Mouse (Mus musculus) adrenal gland, adult (tissue): ENCODE measurements around the gene Optc.

Experiments
- DNase-seq, 2 experiments: peaks; one replicate each; pipeline ENCODE4 v3.0.0; 2022 to 2023; ENCODE audit warnings: low spot score in 1 of 2; ENCODE audit not compliant: inconsistent age in 2 of 2

Gene Optc

DNA sequence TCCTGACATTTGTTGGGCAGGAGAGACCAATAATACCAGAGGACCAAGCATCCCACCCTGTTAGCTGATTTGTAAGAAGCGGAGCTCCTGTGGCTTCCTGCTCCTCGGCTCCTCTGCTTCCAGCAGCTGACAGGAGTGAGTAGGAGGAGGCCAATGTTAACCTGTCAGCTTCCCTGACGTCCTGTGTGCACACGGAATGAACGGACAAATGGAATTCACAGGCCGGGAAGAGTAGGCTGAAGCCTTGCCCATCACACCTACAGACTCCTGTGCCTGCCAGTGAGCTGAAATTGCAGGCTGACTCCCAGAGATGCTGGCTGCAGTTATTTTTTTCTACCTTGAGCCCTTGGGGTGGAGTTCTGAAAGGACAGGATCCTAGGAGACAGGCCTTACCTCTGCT is 23.7 kb downstream of the Optc start:
- no peak for DNase-seq

DNA sequence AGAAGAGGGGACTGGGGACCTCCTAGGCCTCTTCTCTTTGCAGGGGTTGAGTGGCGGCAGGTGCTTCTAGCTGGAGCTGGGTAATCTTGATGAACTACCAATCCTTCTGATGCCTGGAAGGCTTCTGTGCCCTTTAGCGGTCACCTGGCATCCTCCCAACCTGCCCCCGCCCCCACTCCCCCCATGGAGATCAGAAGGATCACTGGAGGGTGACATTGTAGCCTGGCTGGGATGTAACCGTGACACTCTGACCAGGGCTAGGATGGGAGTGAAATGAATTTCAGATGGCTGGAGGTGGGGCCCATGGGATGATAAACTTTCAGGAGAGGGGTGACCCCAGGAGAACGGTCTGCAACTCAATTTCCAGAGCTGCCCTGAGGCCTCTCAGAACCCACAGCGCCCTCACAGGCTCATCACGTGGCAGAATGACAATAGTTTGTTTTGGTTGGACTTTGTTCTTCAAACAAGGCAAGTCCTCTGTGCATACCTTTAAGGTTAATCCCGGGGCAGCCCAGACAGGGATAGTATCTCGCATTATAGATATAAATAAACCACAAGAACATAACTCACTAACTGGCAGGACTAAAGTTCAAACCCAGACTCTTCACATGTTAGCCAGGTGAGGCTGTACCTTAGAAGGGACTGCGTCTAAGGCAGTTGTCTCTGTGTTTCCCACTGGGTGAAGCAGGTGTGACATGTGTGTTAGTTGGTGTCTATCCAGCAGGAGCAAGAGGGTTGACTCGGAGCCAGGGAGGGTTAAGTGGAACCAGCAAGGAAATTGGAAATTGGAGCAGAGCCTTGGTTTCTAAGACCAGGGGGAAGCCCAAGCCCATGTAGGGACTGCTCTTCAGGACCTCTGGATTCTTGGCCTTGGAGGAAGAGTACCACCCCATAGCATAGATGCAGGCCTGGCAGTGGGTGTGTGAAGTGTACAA is 25.2 kb downstream of the Optc start:
- peak in 1 of 2 experiments; percentile 30 for DNase-seq

DNA sequence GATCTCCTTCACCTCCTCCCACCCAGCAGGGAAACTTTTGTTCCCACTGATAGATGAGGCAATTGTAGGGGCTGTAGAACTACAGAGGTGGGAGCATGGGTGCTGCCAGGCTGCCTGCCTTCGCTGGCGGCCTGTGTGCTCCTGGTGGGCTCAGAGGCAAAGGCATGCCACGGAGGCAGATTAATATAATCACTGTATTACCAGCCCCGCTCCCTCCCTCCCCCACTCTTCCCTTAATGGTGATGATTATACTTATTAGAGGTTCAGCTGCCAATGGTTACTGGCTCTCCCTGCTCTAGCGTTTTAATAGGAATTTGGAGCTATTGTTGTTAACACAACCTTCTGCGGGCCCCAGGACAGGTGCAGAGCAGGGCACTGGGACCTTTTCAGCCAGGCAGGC is 26.0 kb downstream of the Optc start:
- no peak for DNase-seq

DNA sequence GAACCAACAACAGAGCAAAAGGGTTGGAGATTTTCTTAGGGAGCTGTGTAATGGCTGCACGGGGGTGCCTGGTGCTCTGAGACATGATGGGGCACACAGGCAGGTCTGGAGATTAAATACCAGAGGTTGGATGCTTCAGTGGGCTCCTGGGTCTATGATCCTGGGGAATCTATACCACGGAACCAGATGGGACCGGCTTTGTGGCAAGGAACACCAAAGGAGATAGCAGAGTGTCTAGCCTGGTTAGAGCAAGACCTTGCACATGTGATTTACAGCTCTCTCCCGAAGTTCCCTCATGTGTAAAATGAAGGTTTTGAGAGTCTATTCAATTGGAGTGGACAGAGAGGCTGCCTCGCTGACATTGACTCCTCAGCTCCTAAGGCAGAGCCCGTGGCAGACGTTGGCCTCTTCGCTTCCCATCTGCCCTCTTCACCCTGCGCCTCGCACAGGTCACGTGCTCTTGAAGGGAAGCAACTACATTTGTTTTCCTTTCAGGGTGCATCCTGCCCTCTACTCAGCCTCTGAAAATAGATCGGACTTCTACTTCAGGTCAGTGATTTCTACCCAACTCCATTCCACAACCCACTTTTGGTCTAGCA is 28.9 kb downstream of the Optc start:
- DNase-seq, result peak in 1 of 2 experiments; percentile 49

DNA sequence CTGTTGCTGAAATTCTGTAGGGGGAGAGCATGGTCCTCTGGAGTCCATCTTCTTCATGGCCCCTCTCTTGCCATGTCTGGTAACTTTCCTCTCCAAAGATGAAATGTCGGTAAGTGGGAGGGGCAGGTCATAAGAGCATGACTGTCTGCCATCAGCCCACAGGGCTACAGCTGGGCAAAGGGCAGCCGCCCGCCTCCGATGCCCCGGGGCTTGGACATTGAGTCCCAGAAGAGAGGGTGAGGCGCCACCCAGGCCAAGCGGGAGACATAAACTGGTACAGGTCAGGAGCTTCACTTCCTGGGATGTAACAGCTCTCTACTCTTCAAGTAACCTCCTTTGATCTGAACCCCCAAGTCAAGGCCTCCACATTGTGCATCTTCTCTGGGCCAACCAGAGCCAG is 30.9 kb downstream of the Optc start:
- no peak for DNase-seq

DNA sequence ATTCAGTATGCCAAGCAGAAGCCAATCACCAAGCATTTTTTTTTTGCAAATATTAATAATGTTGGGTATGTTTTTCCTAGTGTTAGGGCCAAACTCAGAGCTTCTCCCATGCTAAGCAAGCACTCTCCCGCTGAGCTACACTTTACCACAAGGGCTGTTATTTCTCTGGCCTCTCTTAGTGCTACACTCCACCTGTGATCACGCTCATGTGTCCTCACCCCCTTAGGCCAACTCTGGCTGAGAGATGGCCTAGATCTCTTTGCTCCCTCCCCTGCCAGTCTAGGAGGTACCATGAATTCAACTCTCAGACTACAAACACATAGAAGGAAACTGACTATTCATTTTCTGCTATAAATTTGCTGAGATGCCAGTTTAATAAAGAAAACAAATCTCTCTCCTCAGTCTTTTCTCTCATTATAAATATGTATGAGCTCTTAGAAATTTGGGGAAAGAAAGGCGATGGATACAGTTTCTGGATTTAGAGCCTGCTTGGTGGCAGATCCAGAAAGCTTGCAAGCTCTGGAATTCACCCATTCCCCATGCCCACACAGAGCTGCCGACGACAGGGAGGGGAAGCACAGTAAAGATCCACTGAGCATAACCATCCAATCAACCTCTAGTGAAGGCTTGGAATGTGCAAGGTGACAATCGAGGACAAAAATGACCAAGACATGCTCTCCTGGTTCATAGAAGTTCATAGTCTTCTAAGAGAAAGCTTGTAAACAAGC is 34.5 kb downstream of the Optc start:
- DNase-seq, result no peak

DNA sequence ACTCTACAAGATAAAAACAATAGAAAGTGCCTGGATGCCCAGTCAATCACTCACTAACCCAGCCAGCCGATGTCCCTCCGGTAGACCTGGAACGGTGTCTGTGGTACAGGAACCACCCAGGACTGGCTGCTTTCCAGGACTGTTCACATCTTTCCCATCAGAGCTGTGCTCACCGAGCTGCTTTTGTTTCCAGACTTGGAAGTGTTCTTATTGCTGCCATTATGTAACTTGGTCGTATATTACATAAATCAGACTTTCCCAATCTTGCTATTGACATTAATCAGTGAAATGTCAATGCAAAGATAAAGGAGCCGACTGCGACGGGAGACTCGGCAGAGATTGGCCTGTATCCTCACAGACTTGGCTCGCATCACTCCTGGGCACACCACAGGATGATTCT is 36.6 kb downstream of the Optc start:
- no peak for DNase-seq

DNA sequence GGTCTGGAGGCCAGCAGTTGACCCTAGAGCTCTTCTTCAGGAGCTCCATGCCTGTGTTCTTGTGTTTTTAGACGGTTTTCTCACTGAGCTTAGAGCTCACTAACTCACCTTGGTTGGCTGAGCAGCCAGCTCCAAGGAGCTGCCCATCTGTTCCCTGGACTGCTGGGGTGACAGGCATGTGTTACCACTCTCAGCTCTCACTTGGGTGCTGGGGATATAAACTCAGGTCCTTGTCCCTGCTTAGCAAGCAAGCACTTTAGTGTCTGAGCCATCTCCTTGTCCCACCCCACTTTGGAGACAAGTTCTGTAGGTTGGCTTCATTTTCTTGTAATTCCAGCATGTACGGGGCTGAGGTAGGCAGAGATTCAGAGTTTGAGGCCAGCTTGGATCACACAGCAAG is 38.6 kb downstream of the Optc start:
- DNase-seq, result no peak

DNA sequence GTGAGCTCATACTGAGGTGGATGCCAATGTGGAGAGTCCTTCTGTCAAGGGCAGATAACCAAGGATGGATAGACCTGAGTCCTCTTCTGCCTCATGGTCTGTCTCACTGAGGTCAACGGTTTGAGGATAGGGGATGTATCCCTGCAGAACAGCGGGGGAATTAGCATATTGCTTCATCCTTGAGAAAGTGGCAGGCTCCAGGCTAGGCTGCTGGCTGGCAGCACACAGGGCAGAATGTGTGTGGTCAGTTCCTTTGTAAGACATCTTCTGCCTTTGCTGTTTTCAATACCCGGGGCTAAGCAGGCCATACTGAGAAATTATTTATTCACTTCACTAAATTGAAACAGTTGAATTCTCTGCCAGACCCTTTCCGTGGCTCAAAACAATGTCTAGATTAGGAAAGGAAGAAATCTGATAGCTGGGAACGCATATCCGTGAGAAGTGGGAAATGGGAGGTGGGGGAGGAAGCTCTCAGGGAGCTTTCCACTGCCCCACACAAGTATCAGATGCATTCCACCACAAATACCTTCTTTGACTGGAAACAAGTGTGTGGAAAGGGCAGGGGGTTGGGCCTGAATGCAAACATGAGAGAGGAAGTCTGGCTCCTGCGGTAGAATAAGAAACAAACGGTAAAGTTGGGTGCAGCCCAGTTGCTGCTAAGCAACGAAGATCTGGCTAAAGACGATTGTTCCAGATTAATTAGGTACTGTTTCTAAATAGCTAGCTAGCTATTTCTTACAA is 44.4 kb downstream of the Optc start:
- no peak for DNase-seq

DNA sequence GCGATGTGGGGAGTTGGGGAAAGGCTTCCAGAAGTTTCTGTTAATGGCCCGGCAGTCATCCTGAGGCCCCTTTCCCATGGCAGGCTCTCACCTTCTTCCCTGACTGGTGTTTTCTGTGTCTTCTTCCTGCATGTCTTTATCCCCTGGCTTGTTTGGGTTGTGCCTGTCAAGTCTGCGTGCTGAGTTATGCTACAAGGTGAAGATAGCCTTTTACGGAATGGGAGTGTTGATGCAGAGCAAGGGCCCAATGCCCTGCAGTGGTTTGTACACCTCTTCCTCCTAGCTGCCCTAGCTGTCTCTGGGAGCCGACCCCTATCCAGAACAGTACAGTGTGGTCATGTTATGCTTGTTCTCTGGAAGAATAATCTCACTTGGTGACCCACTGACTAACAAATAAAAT is 46.8 kb downstream of the Optc start:
- no peak for DNase-seq

DNA sequence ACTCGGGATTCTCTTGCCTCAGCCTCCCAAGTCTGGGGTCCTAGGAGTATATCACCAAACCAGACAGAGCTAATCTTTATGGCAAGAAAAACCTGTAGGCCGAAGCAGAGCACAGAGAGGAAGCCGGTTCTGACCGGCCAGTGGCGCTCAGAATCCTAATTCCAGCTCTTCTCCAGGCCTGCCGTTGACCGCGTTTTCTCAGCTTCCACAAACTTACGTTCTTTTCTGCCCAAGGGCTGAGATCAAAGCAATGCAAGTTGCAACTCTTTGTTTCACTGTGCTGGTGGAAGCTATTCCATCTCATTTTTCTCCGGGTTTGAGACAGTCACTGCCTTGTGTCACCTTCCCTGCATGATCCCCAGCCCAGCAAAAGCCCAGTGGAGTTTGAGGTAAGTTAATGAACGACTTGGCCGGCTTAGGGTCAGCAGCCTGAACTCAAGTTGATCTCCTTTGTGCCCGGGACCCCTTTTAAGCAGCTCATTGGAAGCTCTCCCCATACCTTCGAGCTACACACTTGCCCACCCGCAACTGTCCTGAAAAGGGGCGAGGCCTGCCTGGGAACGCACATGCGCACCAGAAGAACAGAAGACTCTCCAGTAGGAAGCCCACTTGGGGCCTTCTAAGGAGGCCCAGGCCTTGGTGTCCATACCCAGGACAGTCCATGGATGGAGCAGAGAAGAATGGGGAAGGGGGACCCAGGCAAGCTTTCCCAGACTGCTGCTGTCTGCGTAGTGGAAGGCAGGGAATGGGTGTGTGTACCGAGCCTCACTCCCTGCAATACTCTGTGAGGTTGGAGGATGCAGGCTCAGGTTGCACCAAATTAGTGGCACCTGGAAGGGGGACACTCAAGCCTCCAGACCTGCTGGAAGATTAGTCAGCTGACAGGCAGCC is 47.7 kb downstream of the Optc start:
- no peak for DNase-seq

DNA sequence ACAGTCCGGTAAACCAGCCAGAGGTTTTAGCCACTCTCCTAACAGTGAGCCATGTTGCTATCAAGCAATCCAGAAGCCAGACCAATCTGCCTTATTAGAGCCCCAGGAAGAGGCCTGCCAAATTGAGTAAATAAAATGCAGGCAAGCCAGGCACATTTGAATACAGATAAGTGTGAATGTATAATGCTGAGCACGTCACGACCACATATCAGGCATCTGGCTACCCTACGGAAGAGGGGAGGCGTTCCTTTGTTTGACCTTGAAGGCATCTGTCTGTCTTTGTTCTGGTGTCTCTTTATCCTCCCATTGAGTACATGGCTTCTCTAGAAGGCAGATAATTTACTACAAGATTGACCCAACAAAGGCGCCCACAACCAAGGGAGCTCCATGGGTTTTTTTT is 48.5 kb downstream of the Optc start:
- DNase-seq, result no peak

DNA sequence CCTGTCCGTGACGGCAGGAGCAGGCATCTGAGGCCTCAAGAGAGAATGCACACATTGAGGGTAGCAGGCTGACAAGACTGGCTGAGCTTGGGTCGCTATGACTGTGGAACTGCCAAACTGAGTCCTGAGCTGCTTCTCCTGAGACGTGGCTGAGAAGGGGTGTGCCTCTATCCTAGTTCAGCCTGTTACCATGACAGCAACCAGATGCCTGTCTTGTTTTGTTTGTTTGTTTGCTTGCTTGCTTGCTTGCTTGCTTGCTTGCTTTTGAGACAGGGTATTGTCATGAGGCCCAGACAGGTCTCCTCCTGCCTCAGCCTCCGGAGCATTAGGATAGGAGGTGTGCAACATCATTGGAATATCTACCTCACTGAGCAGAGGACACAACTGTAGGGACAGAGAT is 50.0 kb downstream of the Optc start:
- DNase-seq, result no peak

DNA sequence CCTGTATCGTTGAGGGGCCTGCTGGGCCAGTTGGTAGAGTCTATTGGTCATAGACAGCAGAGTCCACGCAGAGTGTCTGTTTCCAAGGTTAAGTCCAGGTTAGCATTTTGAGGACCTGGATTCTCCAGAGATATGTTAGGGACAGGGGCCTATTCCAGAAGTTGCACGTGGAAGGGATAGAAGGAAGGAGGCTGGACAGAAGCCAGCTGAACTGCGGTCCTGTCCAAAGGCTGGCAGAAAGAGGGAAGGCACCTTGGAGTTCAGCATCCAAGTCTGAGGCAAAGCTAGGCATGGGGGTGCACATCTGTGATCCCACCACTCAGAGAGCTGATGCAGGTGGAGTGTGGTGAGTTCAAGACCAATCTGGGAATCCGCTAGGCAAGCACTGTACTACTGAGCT is 50.6 kb downstream of the Optc start:
- DNase-seq, result no peak

DNA sequence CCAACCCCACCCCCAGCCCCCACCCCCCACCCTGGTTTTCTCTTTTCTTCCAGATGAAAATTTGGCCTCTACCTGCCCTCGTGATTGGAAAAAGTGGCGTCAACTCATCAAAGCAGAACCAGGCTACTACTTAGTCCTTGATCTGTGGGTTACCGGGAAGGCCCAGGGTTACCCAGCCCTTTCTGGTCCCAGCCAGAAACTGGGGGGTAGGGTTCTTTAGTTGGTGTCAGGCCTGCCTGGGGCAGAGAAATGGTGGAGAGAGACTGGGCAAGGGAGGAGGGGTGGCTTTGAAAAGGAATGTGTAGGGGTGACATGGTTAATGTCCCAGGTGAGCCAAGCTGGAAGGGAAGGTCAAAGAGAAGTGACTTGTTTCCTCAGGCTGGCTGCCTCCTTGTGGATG is 51.1 kb downstream of the Optc start:
- no peak for DNase-seq

DNA sequence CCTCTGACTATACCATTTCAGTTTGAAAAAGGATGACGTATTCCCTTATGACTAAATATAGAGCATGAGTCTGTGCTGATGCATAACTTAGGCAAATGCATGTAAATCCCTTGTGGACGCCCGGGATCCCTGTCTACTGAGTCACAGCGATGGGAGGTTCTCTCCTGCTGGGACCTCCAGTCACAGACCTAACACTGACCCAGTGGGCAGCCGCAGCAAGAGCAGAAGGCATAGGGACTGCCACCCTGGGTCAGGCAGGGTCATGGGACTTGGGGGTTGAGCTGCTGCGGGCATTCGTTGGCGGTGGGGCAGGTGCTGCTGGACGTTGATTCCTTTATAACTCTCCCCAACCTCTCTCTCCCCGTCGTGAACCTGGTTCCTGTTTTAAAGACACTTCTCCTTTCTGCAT is 51.7 kb downstream of the Optc start:
- DNase-seq, result no peak

DNA sequence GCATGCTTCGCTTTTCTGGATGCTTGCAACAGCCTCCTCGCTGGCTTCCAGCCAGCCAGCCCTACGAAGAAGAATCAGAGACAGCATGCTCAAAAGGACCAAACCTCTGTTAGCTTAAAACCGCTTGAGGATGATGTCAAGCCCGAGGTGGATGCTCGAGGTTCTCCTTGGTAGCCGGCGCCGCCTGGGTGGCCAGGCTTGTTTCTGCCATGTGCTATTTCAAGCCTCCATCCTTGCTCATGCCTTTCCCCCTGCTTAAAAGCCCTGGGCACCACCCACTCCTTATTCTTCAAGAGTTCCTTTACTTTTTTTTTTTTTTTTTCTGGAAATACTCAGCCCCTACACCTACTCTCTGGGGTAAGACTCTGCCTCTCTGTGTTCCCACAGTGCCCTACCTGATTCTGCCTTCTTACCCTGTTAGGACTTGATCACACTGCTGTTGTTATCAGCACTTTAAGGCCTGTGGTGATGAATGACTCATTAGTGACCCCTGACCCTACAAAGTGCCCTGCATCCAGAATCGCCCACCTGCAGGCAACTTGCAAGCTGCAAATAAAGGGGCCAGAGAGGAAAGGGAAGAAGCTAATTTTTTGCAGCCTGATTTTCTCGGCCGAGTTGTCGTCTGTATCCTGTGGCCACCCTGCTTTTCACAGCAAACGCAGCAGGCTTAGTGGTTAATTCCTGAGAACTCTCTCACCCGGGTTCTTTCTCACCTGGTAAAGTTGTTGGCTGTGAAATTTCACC is 52.4 kb downstream of the Optc start:
- DNase-seq, result peak in 1 of 2 experiments; percentile 52

DNA sequence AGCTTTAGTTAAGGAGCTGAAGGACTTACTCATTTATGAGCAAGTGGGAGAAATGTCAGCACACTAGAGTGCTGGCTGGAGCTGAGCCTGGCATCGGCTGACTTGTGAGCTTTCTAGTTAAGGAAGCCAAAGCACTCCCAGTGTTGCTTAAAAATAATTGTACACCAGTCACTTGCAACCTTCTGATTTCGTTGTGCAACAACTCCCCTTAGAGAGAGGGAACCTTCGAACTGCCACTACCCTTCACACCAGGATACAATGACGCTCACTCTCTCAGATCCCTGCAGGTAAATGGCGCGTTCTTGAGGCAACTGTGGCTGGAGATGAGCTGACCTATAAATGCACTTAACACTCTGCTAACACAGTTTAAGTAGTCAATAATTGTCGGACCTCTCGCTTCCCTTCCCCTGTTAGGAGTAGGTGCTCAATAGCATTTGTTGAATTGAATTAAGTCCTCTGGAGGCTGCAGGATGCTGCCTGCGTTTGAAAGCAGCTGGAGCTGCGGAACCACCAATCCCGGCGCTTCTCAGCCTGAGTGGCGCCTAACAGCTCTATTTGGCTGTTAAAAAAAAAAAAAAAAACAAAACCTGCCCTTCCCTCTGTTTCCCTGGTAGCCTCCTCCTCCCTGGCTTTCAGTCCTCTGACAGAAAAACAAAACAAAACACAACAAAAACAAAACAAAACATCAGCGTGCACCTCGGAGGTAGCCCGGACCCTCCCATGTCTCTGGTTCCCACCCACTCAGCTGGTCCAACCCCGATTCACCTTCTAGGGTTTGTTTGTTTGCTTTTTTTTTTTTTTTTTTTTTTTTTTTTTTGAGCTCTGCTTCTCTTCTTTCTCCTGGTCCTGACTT is 53.2 kb downstream of the Optc start:
- peak in 1 of 2 experiments; percentile 50 for DNase-seq
